In the genomic region with DNA sequence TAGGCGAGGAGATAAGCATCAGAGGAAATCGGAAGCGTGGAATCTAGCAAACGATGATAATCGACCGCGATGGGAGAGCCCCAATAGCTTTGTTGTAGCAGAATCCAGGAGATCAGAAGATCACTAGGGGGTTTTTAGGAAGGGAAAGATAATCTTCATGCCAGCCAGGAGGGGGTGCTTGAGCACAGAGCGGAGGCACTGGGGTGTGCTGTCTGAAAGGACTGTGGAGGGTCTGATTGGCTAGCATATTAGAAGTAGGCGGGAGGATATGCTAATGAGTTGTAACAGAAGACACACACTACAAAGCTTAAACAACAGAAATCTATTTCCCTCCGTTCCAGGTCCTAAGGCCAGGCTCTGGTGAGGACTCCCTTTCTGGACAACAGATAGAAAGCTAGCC, we compare ENCODE assay signal across 12 mouse cellular contexts. TPM values are rescaled to one million over a fixed set of nuclear protein-coding genes. Genes with fewer than 3 reads are reported as not detected.
DNase-seq lines count a peak whose midpoint lies in the region; ATAC-seq and TF ChIP-seq lines count a peak whose summit lies in the region.
"Had no signal": no experiment of that assay in that cellular context is flagged by ENCODE, and none has a peak within 500 bp of the region (broad histone marks: within the 10 kb centered on the region; RNA-seq: fewer than 3 reads in every experiment).

No protein-coding gene starts in this region.

- TF ChIP-seq CTCF in Patski (IDR thresholded peaks at IDR 0.05) = peak; percentile 38
- TF ChIP-seq CTCF in left cerebral cortex, adult 2 months (IDR thresholded peaks at IDR 0.05) = no peak; the same call in 1 of the 2 replicates

- H3K27ac ChIP-seq in left cerebral cortex, adult 2 months = no peak overlapping the region
- H3K27ac ChIP-seq: embryonic facial prominence, embryonic 13.5 days; lung, embryonic 15.5 days; neural tube, embryonic 15.5 days had no signal

- in situ Hi-C loops in Patski (cut with MboI; ENCODE audit: low pct_unique_long_range_greater_than_20kb) = no loop called here

- POLR2A ChIA-PET in Patski (lab: Charles Lee) = no interaction called here

- H3K4me3 ChIP-seq in left cerebral cortex, adult 2 months = no peak overlapping the region
- H3K4me3 ChIP-seq: embryonic facial prominence, embryonic 13.5 days; lung, embryonic 15.5 days; neural tube, embryonic 15.5 days had no signal

- DNase-seq in kidney, adult 11 months = peak; percentile 18
- no peak for DNase-seq in kidney, adult 18-20 months
- DNase-seq in A20 (ENCODE audit: low read depth, low spot score) = peak; percentile 77
- no peak for DNase-seq in Patski (ENCODE audit: low read depth, low spot score)
- peak; percentile 40 for DNase-seq in kidney, postnatal 10 days
- DNase-seq in layer of hippocampus, adult 9-10 months (ENCODE audit: low spot score) = no peak
- DNase-seq in testis, postnatal 10 days (ENCODE audit: low spot score) = no peak
- DNase-seq in left cerebral cortex, adult 2 months (ENCODE audit: extremely low spot score in 1 of 2, low spot score in 2 of 2) = no peak

- ATAC-seq in Patski = no peak

- H3K27me3 ChIP-seq in Patski = no peaks in the 10 kb centered on the region
- H3K27me3 ChIP-seq: embryonic facial prominence, embryonic 13.5 days; lung, embryonic 15.5 days; neural tube, embryonic 15.5 days had no signal

- intact Hi-C loops in left cerebral cortex, adult 2 months (cut with DNase I) = no loop called here

- CTCF ChIA-PET in Patski (lab: Charles Lee) = no interaction called here

RNA-seq across cellular contexts. Expression of gene Hsph1, which starts 50.3 kb away (rescaled TPM):
- 200 TPM for polyA plus RNA-seq in Patski (2021)
- 100 to 1,000 TPM; 373 to 381 TPM for total RNA-seq in left cerebral cortex, adult 2 months (2021)

RNA-seq across cellular contexts. Expression of gene Wdr95, which starts 57.4 kb away (rescaled TPM):
- 0.03 TPM for polyA plus RNA-seq in Patski (2021)
- total RNA-seq in left cerebral cortex, adult 2 months (2021) = under 1 TPM; 0.56 to 0.75 TPM
- total RNA-seq: heart, adult 8-10 months had no signal

Comparison
In these comparisons a context has a peak if more than half of its experiments do, and no peak if none do; other contexts are left out.
1. DNase-seq: peak in kidney, adult 11 months (single experiment), A20 (single experiment) and kidney, postnatal 10 days (single experiment); none in kidney, adult 18-20 months (single experiment), Patski (single experiment), layer of hippocampus, adult 9-10 months (single experiment), testis, postnatal 10 days (single experiment) and left cerebral cortex, adult 2 months (0 of 2).